Mouse (Mus musculus) E14TG2a.4 (cell line): ENCODE measurements at regions not wholly inside any gene's neighbourhood (a gene's known extent, or its start where the extent isn't known, plus 50 kb on each side); places are given as distances from the start of the nearest gene placed in this dataset.

ENCODE experiments used
- CTCF ChIP-seq: conservative IDR thresholded peaks from 2 replicates; pipeline ENCODE4 v1.5.1; 2014; ENCODE audit warnings: low read length
- POU5F1 ChIP-seq: IDR thresholded peaks from 2 replicates; pipeline ENCODE4 v1.6.1; 2014; ENCODE audit warnings: low read length, borderline replicate concordance

- TF ChIP-seq CTCF (no peak), POU5F1 (no peak)
Measured at GRCm38 (mm10) chr11:25262906-25263305, 947.7 kb downstream of the 5730522E02Rik start.
